Mouse (Mus musculus) neutrophil, adult 5-6 weeks (primary cell): ENCODE results near the gene Zfp948. TPM values are rescaled to one million over a fixed set of nuclear protein-coding genes. Genes with fewer than 3 reads are reported as not detected.
"Not testable (repeated sequence)": the region's sequence is repeated elsewhere in the genome, so short reads cannot be mapped to it uniquely, and the experiment has no call there.

Experiments used
- ATAC-seq: fragments of 151-379, 151-347 bp; 2 replicates; pipeline ENCODE4 v1.8.0; 2017; ENCODE audit warnings: mild to moderate bottlenecking, moderate TSS enrichment; ENCODE audit not compliant: insufficient number of reproducible peaks, poor library complexity, low FRiP score, severe bottlenecking; ENCODE audit errors: extremely low read depth
- total RNA-seq: library from RNA; stranded (forward); fragments of 200-1000 nt; gene quantifications from 2 replicates; pipeline ENCODE4 v1.2.3, GENCODE M21; 2017

Gene Zfp948
- total RNA-seq, 1 experiment from 2014 or later, result 4.9 TPM

- 0 out of 2 replicates have a peak, but pooled peaks have one; percentile 30 for ATAC-seq
Measured at GRCm38 (mm10) chr17:21617352-21617751, 50.5 kb downstream of the Zfp948 start.

- no peak for ATAC-seq
Measured at GRCm38 (mm10) chr17:21623647-21624046, 56.8 kb downstream of the Zfp948 start.

- ATAC-seq, result not testable (repeated sequence)
Measured at GRCm38 (mm10) chr17:21635758-21636157, 69.0 kb downstream of the Zfp948 start.

Other genes with a start within 250 kb of the Zfp948 start
- gene Zfp677, start 183.3 kb upstream of the Zfp948 start, total RNA-seq, result 13.8 and 16.5 TPM in 2 replicates
- 3.8 and 5.6 TPM in 2 replicates for gene Zfp54, start 143.8 kb upstream of the Zfp948 start, total RNA-seq
- 19.9 and 22.0 TPM in 2 replicates for gene Zfp51, start 116.6 kb upstream of the Zfp948 start, total RNA-seq
- 38.8 and 40.4 TPM in 2 replicates for gene Zfp53, start 78.0 kb upstream of the Zfp948 start, total RNA-seq
- 26.4 and 31.0 TPM in 2 replicates for gene Zfp52, start 31.5 kb upstream of the Zfp948 start, total RNA-seq
- 6.8 and 9.2 TPM in 2 replicates for gene Zfp983, start 83.6 kb downstream of the Zfp948 start, total RNA-seq
- gene Gm10226, start 124.9 kb downstream of the Zfp948 start, total RNA-seq, result 6.8 and 14.7 TPM in 2 replicates
- 5.0 and 5.7 TPM in 2 replicates for gene Zfp760, start 140.7 kb downstream of the Zfp948 start, total RNA-seq
- gene Zfp229, start 163.8 kb downstream of the Zfp948 start, total RNA-seq, result 2.1 and 2.2 TPM in 2 replicates